Mouse (Mus musculus) liver, embryonic 14.5 days (tissue): ENCODE measurements at regions not wholly inside any gene's neighbourhood (a gene's known extent, or its start where the extent isn't known, plus 50 kb on each side); places are given as distances from the start of the nearest gene placed in this dataset.

ENCODE experiments used
- CTCF ChIP-seq: IDR thresholded peaks from 2 replicates; pipeline ENCODE4 v1.5.1; 2016; ENCODE audit warnings: antibody characterized with exemption, low read depth, control low read depth
- EP300 ChIP-seq: IDR thresholded peaks from 2 replicates; pipeline ENCODE4 v1.6.1; 2016; ENCODE audit warnings: antibody characterized with exemption, low read depth

DNA sequence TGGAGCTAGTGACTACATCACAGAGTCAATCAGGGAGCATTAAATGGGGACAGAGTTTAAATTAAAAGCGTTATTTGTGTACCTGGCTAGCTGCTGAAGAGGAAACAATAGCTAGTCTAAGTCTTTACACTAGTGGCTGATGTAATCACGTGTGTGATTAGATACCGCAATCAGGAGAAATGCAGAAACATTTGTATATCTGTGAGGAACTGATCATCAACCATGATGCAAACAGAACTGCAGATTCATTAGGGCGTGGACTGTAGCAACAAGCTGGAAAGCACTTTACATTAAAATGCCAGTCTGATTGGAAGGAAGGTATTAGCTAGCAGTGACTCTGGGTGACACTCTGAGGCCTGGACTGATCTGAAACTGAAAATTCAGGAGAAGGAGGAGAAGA, 308.8 kb upstream of the Mctp2 start:
- TF ChIP-seq CTCF (no peak), EP300 (no peak)
